Mouse (Mus musculus): ENCODE measurements around the gene Itih3.

Itih3 gene

DNA sequence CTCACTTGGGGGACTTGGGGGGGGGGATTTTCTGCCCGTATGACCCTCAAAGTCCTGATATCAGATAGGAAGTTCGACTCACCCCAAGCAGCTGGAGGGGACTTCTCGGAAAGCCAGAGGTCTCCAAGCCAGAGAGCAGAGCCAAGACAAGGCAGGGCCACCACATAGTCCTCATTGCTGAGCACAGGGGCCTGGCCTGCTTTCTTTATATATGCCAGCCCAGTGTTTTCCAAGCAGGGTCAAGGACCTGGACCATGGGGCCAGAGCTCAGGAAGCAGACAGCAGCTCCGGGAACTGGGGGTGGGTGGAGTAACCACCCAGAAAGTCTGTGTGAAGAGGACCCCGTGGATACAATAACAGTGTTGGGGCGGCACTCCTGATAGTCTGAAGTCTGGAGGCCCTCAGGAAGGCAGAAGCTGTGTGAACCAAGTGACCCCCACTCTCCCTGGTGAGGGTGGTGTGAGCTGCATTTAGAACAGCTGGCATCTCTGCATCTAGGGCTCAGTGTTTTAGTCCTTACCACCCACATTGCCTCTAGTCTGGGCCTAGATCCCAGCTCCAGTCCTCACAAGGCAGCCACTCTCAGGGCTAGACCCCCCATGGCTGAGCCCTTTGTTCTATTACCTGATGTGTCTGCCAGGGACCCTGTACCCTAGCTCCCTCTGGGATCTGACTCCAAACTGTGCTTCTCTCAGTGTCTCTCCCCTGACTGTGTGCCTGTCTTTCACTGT lies at the start of gene Itih3:
TSS of gene Itih3 (minus strand) at position 386 of the 731 bp plus-strand sequence.
- in situ Hi-C loops (cut with MboI; ENCODE audit: low pct_unique_long_range_greater_than_20kb in 1 of 2, low sequenced_read_pairs in 2 of 2, unreplicated experiment in 1 of 2) = no loop called here

DNA sequence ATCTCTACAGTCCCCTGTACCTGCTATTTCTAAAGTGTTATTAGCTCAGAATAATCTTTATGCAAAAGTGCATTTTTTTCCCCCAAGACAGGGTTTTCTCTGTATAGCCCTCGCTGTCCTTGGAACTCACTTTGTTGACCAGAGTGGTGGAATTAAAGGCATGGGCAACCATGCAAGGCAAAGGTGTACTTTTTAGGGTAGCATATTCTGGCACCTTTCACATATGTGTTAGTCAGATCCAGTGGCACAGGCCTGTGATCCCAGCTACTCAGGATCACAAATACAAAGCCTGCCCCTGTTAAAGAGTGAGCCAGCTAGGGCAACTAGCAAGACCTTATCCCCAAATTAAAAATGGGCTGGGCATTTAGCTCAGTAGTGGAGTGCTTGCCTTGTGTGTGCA lies 36.8 kb upstream of the Itih3 start:
- in situ Hi-C loops (cut with MboI; ENCODE audit: low pct_unique_long_range_greater_than_20kb in 1 of 2, low sequenced_read_pairs in 2 of 2, unreplicated experiment in 1 of 2) = no loop called here

DNA sequence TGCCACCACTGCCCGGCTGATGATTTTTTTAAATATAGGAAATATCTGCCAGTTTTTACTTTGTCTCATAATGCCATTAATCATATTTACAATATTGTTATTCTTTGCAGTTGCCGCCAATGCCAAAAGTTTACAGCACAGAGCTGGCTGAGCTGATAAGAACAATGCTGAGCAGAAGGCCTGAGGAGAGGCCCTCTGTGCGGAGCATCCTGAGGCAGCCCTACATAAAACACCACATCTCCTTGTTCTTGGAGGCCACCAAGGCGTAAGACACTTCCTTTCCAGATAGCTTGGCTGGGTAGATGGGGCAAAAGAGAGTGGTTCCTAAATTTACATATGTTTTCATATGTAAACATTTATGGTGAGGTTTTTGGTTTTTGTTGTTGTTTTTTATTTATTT lies 35.5 kb upstream of the Itih3 start:
- in situ Hi-C loops (cut with MboI; ENCODE audit: low pct_unique_long_range_greater_than_20kb in 1 of 2, low sequenced_read_pairs in 2 of 2, unreplicated experiment in 1 of 2) = no loop called here

DNA sequence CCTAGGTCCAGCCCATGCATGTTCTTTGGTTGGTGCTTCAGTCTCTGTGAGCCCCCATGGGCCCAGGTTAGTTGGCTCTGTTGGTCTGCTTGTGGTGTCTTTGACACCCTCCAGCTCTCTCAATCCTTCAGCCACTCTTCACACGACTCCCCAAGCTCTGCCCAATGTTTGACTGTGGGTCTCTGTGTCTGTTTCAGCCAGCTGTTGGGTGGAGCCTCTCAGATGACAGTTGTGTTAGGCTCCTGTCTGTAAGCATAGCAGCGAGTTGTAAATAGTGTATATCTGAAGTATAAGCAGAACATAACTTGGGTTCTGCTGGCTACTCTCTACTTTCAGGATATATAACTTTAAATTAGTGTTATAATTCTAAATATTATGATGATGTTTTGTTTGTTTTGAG lies 35.0 kb upstream of the Itih3 start:
- in situ Hi-C loops (cut with MboI; ENCODE audit: low pct_unique_long_range_greater_than_20kb in 1 of 2, low sequenced_read_pairs in 2 of 2, unreplicated experiment in 1 of 2) = no loop called here

DNA sequence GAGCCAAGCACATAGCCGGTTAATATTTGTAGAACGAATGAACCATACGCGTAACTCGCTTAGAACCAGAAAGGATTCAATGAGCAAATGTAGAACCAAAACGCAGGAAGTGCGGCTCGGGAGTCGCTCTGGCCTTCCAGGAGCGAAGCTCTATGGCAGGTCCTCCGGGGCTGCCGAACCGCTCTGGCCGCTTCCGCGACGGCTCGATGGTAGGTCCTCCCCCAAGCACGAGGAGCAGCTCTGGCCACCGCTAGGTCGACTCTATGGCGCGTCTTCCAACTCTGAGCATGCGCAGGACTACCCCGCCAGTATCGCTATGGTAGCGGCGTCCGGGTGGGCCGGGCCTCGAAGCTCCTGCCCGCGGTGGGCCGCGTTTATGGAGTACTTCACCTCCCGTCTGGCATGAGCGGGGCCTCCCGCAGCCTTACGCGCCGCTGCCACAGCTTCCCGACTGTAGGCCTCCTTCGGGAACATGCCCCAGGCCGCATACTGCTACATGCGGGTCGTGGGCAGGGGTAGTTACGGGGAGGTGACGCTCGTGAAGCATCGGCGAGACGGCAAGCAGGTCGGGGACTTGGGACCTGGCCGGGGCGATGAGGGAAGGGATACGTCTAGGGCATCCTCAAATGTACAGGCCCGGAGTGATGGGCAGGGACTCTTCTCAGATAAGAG lies 27.7 kb upstream of the Itih3 start, which contains the start of gene Nek4:
TSS of gene Nek4 (plus strand) at position 224 of the 672 bp plus-strand sequence.
- in situ Hi-C loops (cut with MboI; ENCODE audit: low pct_unique_long_range_greater_than_20kb in 1 of 2, low sequenced_read_pairs in 2 of 2, unreplicated experiment in 1 of 2) = no loop called here

DNA sequence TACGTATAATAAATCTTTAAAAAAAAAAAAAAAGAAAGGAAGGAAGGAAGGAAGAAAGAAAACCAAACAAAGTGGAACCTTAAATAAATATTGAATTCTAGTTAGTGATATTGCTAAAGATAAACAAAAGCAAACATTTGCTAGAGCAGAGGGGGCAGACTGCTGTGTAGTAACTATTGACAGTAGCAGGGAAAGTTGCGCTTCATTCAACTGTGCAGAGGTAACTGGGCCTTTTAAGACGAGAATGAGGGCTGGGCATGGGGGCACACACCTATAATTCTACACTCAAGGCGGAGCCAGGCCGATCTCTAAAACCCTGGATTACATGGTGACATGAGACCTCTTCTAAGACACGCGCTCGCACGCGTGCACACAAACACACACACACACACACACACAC lies 26.4 kb upstream of the Itih3 start:
- in situ Hi-C loops (cut with MboI; ENCODE audit: low pct_unique_long_range_greater_than_20kb in 1 of 2, low sequenced_read_pairs in 2 of 2, unreplicated experiment in 1 of 2) = no loop called here

DNA sequence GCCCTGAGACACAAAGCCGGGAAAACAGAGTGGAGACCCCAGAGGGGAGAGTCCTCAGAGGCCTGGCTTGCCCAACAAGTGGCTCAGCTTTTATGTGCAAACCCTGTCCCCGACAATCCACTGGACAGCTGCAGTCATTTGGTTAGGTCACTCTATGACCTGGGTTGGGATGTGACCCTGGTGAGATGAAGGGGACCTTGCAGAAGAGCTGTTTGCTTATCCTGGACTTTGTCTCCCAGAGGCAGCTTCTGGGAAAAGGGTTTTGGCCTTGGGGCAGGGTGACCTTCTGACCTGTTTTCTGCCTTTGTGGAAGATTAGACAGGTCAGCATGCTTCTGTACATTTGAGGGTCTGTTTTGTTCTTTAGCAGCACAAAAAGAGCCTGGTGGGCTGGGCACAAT lies 21.2 kb upstream of the Itih3 start:
- in situ Hi-C loops (cut with MboI; ENCODE audit: low pct_unique_long_range_greater_than_20kb in 1 of 2, low sequenced_read_pairs in 2 of 2, unreplicated experiment in 1 of 2) = no loop called here

DNA sequence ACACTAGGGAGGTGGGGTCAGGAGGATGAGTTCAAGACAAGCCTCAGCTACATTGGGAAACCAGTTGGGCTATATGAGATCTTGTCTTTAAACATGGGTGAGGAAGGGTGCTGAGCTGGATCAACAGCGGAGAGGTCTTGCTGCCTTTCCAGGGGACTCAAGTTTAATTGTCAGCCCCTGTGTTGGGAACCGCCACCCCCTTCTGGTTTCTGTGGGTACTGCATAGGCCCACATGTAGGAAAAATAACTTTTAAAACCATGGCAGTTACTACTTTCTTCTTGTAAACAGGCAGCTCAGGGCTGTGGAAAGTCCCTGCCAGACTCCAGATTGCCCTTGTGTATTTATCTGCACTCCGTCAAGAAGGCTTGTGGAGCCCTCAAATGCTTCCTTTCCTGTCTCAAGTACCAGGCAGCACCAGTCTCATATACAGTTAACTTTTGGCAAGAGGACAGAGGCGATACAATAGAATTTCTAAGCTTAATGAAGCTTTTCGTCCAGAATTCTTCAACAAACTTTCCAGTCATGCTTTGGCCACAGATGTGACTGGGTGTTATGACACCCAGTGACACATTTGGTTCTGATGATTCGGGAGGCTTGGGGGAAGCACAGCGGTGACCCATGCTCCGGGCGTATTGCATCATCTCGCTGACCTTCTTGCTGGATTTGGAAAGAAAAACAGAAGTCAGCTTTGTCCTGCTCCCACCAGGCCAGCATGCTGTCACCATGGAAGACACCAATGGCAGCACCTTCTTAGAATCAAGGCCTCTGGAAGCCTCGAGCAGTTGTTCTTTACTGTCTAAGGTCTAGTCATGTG lies 20.5 kb upstream of the Itih3 start:
- in situ Hi-C loops (cut with MboI; ENCODE audit: low pct_unique_long_range_greater_than_20kb in 1 of 2, low sequenced_read_pairs in 2 of 2, unreplicated experiment in 1 of 2) = no loop called here

DNA sequence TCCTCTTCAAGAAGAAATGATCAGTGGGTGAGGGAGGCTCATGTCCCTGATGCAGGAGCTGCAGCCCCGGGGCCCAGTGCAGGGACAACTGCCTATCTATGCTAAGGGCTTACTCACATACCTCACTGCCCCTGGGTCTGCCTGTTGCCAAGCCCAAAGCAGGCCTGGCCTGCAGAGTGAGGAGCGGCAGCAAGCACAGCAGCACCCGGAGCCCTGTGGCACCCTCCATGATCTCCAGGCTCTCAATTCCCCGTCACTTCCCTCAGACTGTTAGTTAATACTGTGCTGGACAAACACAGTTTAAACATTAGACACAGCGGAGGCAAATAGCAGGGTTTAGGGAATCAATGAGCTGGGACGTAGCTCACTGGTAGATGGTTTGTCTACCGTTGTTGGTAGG lies 19.5 kb upstream of the Itih3 start, which contains the start of gene Itih1:
TSS of gene Itih1 (minus strand) at position 252 of the 400 bp plus-strand sequence.
- in situ Hi-C loops (cut with MboI; ENCODE audit: low pct_unique_long_range_greater_than_20kb in 1 of 2, low sequenced_read_pairs in 2 of 2, unreplicated experiment in 1 of 2) = no loop called here

DNA sequence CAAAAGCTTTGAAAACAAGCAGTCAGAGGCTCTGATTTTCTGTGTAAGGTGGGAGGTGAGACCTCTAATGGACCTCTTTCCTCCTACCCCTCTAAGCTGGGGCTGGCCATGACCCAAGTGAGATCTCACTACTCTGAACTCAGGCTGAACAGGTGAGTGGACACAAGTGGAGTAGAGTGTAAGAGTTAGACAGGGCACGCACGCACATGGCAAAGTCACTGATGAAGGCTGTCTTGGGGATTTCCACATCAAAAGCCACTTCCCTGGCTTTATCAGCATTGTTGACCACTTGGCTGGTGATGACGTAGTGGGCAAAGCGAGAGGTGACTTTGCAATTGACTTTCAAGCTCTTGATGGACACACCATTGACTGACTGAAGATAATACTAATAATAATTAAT lies 18.7 kb upstream of the Itih3 start:
- in situ Hi-C loops (cut with MboI; ENCODE audit: low pct_unique_long_range_greater_than_20kb in 1 of 2, low sequenced_read_pairs in 2 of 2, unreplicated experiment in 1 of 2) = no loop called here

DNA sequence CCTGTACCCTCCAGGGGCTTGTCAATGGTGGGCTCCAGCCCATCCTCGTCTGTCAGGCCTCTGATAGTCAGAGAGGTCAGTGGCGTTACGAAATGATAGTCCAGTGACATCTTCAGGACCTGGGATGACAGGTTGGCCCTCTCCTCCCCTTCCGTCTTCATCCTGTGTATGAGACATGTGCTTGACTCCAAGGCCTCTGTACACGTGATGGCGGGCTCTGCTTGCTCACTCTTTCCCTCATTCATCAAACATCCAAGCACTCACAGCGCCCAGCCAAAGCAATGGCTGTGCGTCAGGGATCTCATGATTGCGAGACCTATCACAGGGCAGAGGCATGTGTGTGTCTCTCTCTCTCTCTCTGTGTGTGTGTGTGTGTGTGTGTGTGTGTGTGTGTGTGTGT lies 9.8 kb upstream of the Itih3 start:
- in situ Hi-C loops (cut with MboI; ENCODE audit: low pct_unique_long_range_greater_than_20kb in 1 of 2, low sequenced_read_pairs in 2 of 2, unreplicated experiment in 1 of 2) = no loop called here

DNA sequence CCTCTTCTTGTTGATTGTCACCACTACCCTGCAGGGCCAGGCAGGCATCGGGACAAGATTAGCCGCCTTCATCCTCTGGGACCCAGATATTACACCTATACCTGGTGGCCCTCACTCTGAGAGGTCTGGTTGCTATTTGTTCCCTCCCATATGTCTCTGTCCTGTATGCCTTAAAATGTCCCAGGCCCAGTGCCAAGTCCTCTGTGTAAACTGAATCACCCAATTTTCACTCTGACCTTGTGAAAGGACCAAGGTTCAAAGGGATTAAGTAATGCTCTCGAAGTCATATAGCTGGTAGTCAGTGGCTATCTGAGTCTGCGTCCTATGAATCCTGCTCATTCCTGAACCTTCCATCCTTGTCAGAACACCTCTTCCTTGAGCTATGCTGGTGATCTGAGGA lies 6.8 kb upstream of the Itih3 start:
- in situ Hi-C loops (cut with MboI; ENCODE audit: low pct_unique_long_range_greater_than_20kb in 1 of 2, low sequenced_read_pairs in 2 of 2, unreplicated experiment in 1 of 2) = no loop called here

DNA sequence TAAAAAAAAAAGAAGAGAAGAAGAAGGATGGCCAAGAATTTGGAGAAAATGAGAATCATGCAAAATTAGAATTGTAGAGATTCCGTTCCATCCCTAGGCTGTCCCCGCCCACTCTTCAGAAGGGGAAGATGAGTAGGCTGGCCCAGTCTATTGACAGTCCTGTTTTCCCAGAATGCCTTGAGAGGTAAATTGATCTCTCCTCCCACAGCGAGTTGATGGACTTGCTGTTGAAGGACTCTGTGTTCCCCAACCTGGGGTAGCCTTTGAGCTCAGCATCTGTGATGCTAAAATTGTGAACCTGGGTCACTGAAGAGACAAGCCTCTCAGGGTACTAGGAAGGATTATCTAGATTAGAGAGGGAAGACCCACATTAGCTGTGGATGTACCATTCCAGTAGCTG lies 1.9 kb upstream of the Itih3 start:
- in situ Hi-C loops (cut with MboI; ENCODE audit: low pct_unique_long_range_greater_than_20kb in 1 of 2, low sequenced_read_pairs in 2 of 2, unreplicated experiment in 1 of 2) = no loop called here

DNA sequence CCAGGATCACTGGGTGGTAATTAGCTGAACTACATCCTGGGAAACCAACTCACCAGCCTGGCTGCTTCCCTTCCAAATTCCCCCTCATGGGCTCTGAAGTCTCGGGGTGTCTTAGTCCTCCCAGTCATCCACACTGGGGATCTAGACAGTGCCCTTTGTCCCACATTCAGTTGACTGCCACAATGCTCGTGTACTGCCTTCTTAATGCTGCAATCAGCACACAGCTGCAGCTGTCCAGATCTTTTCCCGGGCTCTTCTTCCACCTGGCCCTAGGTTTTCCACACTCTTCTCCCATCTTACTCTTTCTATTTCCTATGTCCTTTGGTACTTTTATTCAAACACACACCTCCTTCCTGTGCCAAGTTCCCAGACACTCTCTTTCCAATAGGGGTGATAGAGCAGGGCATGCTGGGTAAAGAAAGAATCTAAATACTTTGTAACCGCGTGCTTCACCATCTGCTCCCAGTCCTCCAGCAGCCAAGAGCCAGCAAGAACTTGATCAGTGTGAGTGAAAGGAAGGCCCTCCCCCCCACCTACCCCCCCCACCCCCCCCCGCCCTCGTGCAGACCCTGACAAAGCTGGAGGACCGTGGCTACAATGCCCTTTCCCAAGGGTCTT lies 1.4 kb downstream of the Itih3 start:
- in situ Hi-C loops (cut with MboI; ENCODE audit: low pct_unique_long_range_greater_than_20kb in 1 of 2, low sequenced_read_pairs in 2 of 2, unreplicated experiment in 1 of 2) = no loop called here

DNA sequence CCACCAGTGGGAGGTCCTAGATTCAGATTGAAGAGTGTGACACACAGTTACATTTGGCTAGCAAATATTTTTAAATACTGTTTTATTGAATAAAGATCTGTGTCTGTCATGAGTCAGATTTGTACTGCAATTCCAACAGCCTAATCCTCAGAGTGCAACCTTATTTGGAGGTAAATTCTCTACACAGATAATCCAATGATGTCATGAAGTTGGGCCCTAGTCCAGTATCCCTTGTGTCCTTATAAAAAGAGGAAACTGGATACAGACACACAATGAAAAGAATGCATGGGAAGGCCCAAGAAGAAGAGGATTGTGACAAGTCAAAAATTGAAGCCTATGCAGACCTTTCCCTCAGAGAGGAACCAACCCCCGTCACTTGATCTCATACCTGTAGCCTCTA lies 7.0 kb downstream of the Itih3 start:
- in situ Hi-C loops (cut with MboI; ENCODE audit: low pct_unique_long_range_greater_than_20kb in 1 of 2, low sequenced_read_pairs in 2 of 2, unreplicated experiment in 1 of 2) = no loop called here

DNA sequence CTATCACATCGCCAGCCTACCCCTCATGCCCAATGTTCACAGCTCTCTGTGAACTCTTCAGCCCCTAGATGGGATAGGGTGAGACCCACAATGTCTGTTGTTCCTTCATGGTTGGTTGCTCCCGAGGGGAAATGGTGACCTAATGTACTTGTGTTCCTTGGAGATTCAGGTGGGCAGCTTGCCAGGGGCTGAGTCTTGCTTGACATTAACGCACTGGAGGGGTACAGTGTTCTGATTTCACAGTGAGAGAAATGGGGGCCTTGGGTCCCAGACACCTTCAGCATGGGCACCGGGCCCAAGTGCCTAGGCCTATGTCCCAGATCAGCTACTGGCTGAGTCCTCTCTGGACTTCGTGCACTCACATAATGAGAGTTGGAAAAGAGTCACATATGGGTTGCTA lies 10.2 kb downstream of the Itih3 start:
- in situ Hi-C loops (cut with MboI; ENCODE audit: low pct_unique_long_range_greater_than_20kb in 1 of 2, low sequenced_read_pairs in 2 of 2, unreplicated experiment in 1 of 2) = no loop called here

DNA sequence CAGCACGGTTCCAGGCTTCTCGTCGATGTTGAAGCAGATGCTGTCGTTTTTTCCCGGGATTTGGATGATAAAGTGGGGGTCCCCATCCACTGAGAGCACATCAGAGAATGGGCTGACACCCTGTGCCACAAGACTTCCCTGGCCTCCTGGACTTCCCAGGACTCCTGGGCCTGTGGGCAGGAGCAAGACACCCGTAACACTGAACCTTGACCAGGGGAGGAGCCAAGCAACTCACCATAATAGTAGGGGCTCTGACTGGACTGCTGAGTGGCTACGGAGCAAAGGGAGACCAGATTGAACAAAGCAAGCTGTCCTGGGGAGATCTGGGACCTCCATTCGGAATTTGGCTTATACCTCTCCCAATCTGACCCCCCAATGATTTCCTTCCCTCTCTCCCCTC lies 10.9 kb downstream of the Itih3 start:
- in situ Hi-C loops (cut with MboI; ENCODE audit: low pct_unique_long_range_greater_than_20kb in 1 of 2, low sequenced_read_pairs in 2 of 2, unreplicated experiment in 1 of 2) = no loop called here

DNA sequence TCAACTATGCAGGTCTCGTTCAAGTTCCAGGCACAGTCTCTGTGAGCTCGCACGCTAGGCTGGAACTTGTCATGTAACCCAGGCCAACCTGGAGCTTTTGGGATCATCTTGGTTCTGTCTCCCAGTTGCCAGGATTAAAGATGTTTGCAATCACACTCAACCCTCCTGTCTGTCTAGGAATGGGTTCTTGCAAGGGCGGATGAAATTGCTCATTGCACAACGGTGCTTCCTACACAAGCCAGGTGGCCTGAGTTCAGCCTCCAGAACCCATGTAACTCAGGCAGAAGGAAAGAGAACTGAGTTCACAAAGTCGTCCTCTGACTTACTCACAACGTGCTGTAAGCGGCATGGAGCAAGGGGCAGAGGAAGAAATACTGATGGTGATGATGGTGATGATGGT lies 12.4 kb downstream of the Itih3 start:
- in situ Hi-C loops (cut with MboI; ENCODE audit: low pct_unique_long_range_greater_than_20kb in 1 of 2, low sequenced_read_pairs in 2 of 2, unreplicated experiment in 1 of 2) = no loop called here

DNA sequence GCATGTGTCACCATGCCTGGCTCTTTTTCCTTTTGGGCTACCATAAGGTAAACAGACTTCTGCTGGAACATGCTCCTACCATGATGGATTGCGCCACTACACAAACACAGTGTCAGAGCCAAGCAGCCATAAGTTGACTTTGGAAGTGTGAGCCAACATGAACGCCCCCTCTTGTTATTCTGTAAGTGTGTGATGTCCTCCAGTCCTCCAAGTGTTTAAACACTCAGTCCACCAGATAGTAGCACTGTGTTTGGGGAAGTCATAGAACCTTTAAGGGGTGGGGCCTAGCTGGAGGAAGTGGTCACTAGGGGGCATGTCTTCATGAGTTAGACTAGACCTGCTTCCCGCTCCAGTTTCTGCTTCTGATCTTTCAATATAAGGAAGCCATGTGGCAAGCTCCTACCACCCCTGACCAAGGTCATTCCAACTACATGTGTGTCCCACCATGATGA lies 15.7 kb downstream of the Itih3 start:
- in situ Hi-C loops (cut with MboI; ENCODE audit: low pct_unique_long_range_greater_than_20kb in 1 of 2, low sequenced_read_pairs in 2 of 2, unreplicated experiment in 1 of 2) = no loop called here

Data from mouse embryonic stem cell (cell line).